Mouse (Mus musculus) kidney, embryonic 15.5 days (tissue): ENCODE data around the gene Fam193b. TPM values are rescaled to one million over a fixed set of nuclear protein-coding genes. Genes with fewer than 3 reads are reported as not detected.

Source experiments
- ATAC-seq: fragments of 200-750 bp; cut with Nextera tagmentation; replicated peaks from 2 replicates; pipeline ENCODE4 v1.8.0; 2017; ENCODE audit warnings: moderate TSS enrichment; ENCODE audit not compliant: low FRiP score
- H3K27ac ChIP-seq: fragments of 300-500 bp; sonication (generic); 2 replicates; pipeline ENCODE4 v1.5.1; 2015; ENCODE audit warnings: mild to moderate bottlenecking, inconsistent platforms
- H3K27me3 ChIP-seq: fragments of 300-500 bp; sonication (generic); 2 replicates; pipeline ENCODE4 v1.6.1; 2015; ENCODE audit warnings: inconsistent platforms
- H3K36me3 ChIP-seq: fragments of 300-500 bp; sonication (generic); 2 replicates; pipeline ENCODE4 v1.6.1; 2015; ENCODE audit warnings: inconsistent platforms
- H3K4me1 ChIP-seq: fragments of 300-500 bp; sonication (generic); 2 replicates; pipeline ENCODE4 v1.6.1; 2015; ENCODE audit warnings: inconsistent platforms
- H3K4me2 ChIP-seq: fragments of 300-500 bp; sonication (generic); 2 replicates; pipeline ENCODE4 v1.6.1; 2015; ENCODE audit warnings: moderate library complexity, mild to moderate bottlenecking, inconsistent platforms
- H3K4me3 ChIP-seq: fragments of 300-500 bp; sonication (generic); replicated peaks from 2 replicates; pipeline ENCODE4 v1.5.1; 2015; ENCODE audit warnings: mild to moderate bottlenecking, inconsistent platforms
- H3K9ac ChIP-seq: fragments of 300-500 bp; sonication (generic); 2 replicates; pipeline ENCODE4 v1.6.1; 2015; ENCODE audit warnings: mild to moderate bottlenecking, inconsistent platforms
- H3K9me3 ChIP-seq: fragments of 300-500 bp; sonication (generic); replicated peaks from 2 replicates; pipeline ENCODE4 v1.6.1; 2016; ENCODE audit warnings: inconsistent platforms
- WGBS: fragments of 180-500 bp; shearing (Covaris S2); methylation state at CpG from one replicate; pipeline ENCODE4 v1.1.7; 2015; ENCODE audit warnings: mixed read lengths; 5-methylcytosine and 5-hydroxymethylcytosine counted together
- polyA plus RNA-seq: library from polyadenylated mRNA; unstranded; fragments of >200 nt; fragmentation: Nextera tagmentation; extraction: Ambion mirVana; gene quantifications from 2 replicates; pipeline ENCODE4 v1.2.1, GENCODE M21; 2015

Gene Fam193b
- 35.1 and 43.2 TPM in 2 replicates for polyA plus RNA-seq

DNA sequence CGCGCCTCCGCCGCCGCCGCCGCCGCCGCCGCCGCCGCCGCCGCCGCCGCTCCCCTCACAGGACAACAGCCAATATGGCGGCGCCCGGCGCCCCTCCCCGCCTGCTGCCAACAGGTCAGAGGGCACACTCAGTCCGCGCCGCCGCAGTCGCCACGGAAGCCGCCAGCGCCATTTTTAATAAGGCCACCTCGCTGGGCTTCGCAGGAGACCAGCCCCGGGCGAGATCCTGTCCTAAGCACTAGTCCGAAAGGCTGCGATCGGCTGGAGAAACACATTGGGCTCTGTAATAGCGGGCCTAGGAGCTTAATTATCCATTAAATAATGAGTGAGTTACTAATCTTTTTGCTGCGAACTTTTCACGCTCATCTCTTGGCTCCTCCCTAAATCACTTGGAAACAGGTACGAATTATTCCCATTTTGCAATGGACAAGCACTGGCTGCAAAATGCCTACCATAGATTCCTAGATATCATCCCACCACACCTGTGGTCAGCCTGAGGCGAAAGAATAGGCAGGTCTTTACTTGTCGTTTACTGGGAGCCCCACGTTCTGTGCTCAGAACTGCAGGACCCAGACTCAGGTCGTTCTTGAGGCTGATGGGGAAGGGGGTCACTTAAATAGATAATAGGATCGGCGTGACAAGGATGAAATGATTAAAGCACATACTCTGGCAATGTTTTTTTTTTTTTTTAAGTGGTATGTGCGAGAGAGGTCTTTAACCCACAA lies at the start of gene Fam193b:
Fam193b (minus strand) TSS at position 94 of the 725 bp plus-strand sequence.
- Histone ChIP-seq H3K9ac (peak within 1 kb of the TSS; percentile 97), H3K36me3 (peaks cover 23% of the 10 kb centered on the region), H3K4me2 (peak within 1 kb of the TSS; percentile 93), H3K27me3 (no peaks in the 10 kb centered on the region), H3K4me1 (peaks cover 18% of the 10 kb centered on the region), H3K4me3 (peak within 1 kb of the TSS; percentile 97), H3K9me3 (no peaks in the 10 kb centered on the region), H3K27ac (peak within 1 kb of the TSS; percentile 94)
- ATAC-seq = peak; percentile 89
- WGBS = 2% methylated on average over 47 of the region's 47 CpGs

DNA sequence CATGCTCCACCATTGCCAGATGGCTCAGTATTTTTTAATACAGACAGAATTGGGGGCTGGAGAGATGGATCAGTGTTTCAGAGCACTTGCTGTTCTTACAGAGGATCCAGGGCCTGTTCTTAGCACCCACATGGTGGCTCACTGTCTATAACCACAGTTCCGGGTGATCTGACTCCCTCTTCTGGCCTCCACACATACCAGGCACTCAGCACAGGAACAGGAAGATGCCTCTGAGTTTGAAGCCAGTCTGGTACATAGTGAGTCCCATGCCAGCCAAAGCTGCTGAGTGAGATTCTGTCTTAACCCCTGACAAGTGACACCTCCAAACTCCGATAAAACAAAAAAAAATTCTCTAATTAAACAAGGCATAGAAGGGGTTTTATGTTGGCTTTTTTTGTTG lies 49.4 kb upstream of the Fam193b start:
- Histone ChIP-seq H3K4me1 (peaks cover 21% of the 10 kb centered on the region), H3K36me3 (peaks cover 7% of the 10 kb centered on the region), H3K27me3 (no peaks in the 10 kb centered on the region), H3K9me3 (0 out of 2 replicates have a peak, but pooled peaks cover 3% of the 10 kb centered on the region), H3K9ac (no peak overlapping the region), H3K27ac (no peak overlapping the region), H3K4me2 (no peak overlapping the region), H3K4me3 (no peak overlapping the region)
- ATAC-seq = no peak
- WGBS = 73% methylated on average over 2 of the region's 2 CpGs

DNA sequence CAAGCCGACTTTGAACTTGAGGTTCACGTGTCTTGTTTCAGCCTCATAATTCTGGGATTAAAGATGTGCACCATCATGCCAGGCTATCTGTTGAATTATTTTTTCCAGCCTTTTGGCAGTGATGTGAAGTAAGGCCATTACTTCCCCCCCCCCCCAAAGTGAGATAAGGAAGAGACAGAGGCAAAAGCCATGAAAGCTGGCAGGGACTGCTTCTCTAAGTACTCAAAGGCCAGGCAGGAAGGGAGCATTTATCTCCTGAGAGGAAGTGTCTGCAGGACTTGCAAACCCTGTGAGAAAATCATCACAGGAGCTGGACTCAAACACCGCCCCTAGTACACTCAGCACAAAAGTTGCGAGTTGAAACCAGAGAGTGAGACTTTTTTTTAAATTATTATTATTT lies 48.4 kb upstream of the Fam193b start:
- Histone ChIP-seq H3K4me1 (peaks cover 15% of the 10 kb centered on the region), H3K27me3 (no peaks in the 10 kb centered on the region), H3K27ac (no peak overlapping the region), H3K4me2 (no peak overlapping the region), H3K9ac (no peak overlapping the region), H3K9me3 (0 out of 2 replicates have a peak, but pooled peaks cover 3% of the 10 kb centered on the region), H3K4me3 (no peak overlapping the region), H3K36me3 (no peaks in the 10 kb centered on the region)
- ATAC-seq = no peak
- 92% methylated on average over 4 of the region's 4 CpGs for WGBS

DNA sequence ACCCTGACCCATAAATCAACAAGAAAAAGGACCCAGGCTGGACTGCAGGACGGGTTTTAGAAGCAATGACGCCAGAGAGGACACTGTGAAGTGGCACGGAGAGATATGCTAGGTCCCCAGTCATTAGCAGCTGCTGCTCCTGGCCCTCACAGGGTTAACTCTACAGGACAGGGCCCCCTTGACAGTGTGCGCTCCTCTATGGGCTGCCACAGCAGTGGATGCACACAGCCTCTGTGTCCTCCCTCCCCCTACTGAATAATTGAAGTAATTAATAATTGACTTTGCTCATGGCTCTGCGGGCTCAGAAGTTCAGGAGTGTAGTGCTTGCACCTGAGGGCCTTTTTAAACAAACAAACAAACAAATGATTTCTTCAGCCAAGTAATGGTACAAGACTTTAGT lies 42.6 kb upstream of the Fam193b start:
- Histone ChIP-seq H3K4me1 (0 out of 2 replicates have a peak, but pooled peaks cover 5% of the 10 kb centered on the region), H3K36me3 (peaks cover 24% of the 10 kb centered on the region), H3K4me3 (no peak overlapping the region), H3K9ac (no peak overlapping the region), H3K9me3 (0 out of 2 replicates have a peak, but pooled peaks cover 3% of the 10 kb centered on the region), H3K4me2 (no peak overlapping the region), H3K27ac (no peak overlapping the region), H3K27me3 (no peaks in the 10 kb centered on the region)
- 0 out of 2 replicates have a peak, but pooled peaks have one; percentile 29 for ATAC-seq
- WGBS = 36% methylated on average over 5 of the region's 5 CpGs

DNA sequence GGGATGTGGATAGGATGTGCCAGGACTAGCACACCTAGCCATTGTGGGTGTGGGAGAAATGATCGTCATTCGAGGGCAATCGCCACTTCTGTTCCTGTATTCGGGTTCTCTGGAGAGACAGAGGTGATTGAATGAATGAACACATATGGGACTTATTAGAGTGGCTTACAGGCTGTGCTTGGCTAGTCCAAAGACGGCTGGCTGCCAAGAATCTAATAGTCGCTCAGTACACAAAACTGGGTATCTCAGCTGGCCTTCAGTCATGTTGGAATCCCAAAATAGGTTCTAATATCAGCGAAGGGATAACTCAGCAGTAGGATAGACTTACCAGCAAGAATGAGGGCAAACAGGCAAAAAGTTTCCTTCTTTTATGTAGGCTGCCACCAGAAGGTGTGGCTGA lies 41.1 kb upstream of the Fam193b start:
- no peak overlapping the region for H3K4me3 ChIP-seq
- peaks cover 38% of the 10 kb centered on the region for H3K36me3 ChIP-seq
- ATAC-seq = no peak
- no peak overlapping the region for H3K4me2 ChIP-seq
- H3K27ac ChIP-seq = no peak overlapping the region
- no peaks in the 10 kb centered on the region for H3K27me3 ChIP-seq
- 87% methylated on average over 7 of the region's 7 CpGs for WGBS
- H3K9ac ChIP-seq = no peak overlapping the region
- H3K9me3 ChIP-seq = no peaks in the 10 kb centered on the region
- H3K4me1 ChIP-seq = 0 out of 2 replicates have a peak, but pooled peaks cover 5% of the 10 kb centered on the region

DNA sequence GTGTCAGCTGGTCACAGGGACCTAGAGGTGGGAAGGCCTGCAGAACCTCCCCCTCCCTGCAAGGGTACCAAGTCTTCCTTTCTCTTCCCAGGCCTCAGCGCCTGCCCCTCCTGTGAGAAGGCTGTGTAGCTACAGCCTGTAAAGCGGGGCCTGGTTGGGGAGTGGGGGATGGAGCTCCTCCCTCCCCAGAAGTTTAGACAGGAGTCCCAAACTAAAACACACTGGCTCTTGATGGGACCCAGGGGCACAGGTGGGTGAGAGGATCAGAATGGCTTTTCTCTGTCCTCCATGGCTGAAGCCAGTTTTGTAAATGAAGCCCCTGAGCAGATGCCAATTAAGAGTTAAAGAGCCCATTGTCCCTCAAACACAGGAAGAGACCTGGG lies 36.7 kb upstream of the Fam193b start:
- Histone ChIP-seq H3K27me3 (no peaks in the 10 kb centered on the region), H3K27ac (no peak overlapping the region), H3K4me2 (no peak overlapping the region), H3K4me3 (no peak overlapping the region), H3K9ac (no peak overlapping the region), H3K9me3 (no peaks in the 10 kb centered on the region), H3K4me1 (no peaks in the 10 kb centered on the region), H3K36me3 (peaks cover 68% of the 10 kb centered on the region)
- 100% methylated on average over 2 of the region's 2 CpGs for WGBS
- no peak for ATAC-seq

DNA sequence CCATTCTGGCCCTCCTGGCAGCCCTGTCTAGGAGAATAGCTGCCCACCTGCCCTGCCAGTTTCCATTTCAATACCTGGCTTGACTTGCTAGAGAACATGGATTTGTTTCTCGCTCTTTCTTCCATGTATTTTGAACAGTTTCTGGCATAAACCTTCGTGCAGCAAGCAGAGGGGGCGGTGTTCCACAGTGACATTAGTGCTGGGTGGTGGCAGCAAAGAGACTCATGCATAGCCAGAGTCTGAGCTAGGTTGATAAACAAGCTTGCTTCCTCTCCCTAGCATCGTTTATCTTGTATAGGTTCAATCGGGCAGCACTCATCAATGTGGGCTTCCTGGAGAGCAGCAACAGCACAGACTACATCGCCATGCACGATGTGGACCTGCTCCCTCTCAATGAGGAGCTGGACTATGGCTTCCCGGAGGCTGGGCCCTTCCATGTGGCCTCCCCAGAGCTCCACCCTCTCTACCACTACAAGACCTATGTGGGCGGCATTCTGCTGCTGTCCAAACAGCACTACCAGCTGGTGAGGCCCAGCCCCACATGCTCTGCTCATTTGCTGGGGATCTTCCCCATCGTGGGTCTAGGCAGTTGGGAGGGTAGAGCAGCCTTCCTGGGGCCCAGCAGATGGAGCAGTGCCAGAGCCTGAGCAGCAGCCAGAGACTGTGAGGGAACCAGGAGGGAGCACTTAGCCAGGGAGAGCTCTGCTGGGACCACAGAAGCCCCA lies 36.1 kb upstream of the Fam193b start:
- Histone ChIP-seq H3K4me2 (no peak overlapping the region), H3K27ac (no peak overlapping the region), H3K4me3 (no peak overlapping the region), H3K9ac (no peak overlapping the region), H3K36me3 (peaks cover 68% of the 10 kb centered on the region), H3K9me3 (no peaks in the 10 kb centered on the region), H3K4me1 (no peaks in the 10 kb centered on the region), H3K27me3 (no peaks in the 10 kb centered on the region)
- WGBS = 83% methylated on average over 10 of the region's 10 CpGs
- ATAC-seq = no peak

DNA sequence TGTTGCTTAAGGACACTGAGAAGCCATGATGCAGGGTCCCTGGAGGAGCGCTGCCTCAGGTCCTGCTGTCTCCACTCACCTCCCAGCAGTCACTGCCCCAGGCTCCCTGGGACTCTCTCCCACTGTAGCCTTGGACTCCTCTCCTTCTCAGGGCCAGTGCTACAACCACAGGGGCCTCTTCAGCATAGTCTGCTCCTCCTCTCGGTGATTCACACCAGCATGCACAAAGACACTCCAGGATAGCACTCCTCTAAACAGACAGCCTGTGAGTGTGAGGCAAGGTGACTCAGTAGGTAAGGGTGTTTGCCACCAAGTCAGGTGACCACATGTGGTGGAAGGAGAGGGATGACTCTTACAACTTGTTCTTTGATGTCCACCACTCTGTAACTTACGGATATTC lies 33.7 kb upstream of the Fam193b start:
- H3K4me1 ChIP-seq = peaks cover 12% of the 10 kb centered on the region
- no peak for ATAC-seq
- H3K4me2 ChIP-seq = no peak overlapping the region
- peaks cover 55% of the 10 kb centered on the region for H3K36me3 ChIP-seq
- WGBS = 92% methylated on average over 3 of the region's 3 CpGs
- no peak overlapping the region for H3K4me3 ChIP-seq
- no peaks in the 10 kb centered on the region for H3K27me3 ChIP-seq
- H3K9me3 ChIP-seq = no peaks in the 10 kb centered on the region
- no peak overlapping the region for H3K27ac ChIP-seq
- no peak overlapping the region for H3K9ac ChIP-seq

DNA sequence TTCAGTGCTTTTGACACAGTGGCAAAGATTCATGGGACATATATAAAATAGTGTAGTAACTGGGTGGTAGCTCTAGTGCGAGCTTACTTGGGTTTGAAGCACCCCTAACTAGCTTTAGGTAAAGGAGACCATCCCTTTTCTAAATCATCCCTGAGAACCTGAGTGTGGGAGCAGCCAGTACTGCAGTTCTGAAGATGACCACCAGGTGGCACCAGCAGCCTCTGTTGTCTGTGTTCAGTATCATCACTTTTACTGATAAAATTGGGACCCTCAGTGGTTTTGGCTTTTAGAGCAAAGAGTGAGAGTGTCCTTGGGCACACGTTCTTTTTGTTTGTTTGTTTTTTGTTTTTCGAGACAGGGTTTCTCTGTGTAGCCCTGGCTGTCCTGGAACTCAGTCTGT lies 30.7 kb upstream of the Fam193b start:
- no peak for ATAC-seq
- Histone ChIP-seq H3K27ac (no peak overlapping the region), H3K9ac (no peak overlapping the region), H3K4me2 (no peak overlapping the region), H3K4me3 (no peak overlapping the region), H3K4me1 (peaks cover 18% of the 10 kb centered on the region), H3K9me3 (no peaks in the 10 kb centered on the region), H3K36me3 (peaks cover 45% of the 10 kb centered on the region), H3K27me3 (no peaks in the 10 kb centered on the region)
- 2% methylated on average over 3 of the region's 3 CpGs for WGBS

DNA sequence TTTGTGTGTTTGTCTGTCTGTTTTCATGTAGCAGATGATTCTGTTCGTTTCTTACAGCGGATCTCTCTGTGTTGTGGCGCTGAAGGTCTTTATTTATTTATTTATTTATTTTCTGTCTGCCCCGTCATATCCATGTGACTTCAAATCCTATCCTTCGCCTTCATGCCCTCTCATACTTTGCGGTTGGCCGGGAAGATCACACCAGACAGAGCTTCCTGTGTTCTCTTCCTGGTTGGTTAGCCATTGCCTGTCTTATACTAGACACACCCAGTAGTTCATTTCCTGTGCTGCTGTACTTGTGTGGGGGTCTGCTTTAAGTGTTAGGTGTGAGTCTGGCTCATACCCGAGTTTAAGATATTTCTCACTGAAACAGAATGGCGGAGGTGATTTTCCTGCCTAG lies 29.7 kb upstream of the Fam193b start:
- Histone ChIP-seq H3K4me2 (peak overlapping the region; percentile 70), H3K4me1 (peaks cover 18% of the 10 kb centered on the region), H3K4me3 (peak overlapping the region; percentile 83), H3K9ac (peak overlapping the region; percentile 88), H3K27ac (no peak overlapping the region), H3K27me3 (no peaks in the 10 kb centered on the region), H3K9me3 (no peaks in the 10 kb centered on the region), H3K36me3 (peaks cover 46% of the 10 kb centered on the region)
- WGBS = 15% methylated on average over 9 of the region's 9 CpGs
- no peak for ATAC-seq

DNA sequence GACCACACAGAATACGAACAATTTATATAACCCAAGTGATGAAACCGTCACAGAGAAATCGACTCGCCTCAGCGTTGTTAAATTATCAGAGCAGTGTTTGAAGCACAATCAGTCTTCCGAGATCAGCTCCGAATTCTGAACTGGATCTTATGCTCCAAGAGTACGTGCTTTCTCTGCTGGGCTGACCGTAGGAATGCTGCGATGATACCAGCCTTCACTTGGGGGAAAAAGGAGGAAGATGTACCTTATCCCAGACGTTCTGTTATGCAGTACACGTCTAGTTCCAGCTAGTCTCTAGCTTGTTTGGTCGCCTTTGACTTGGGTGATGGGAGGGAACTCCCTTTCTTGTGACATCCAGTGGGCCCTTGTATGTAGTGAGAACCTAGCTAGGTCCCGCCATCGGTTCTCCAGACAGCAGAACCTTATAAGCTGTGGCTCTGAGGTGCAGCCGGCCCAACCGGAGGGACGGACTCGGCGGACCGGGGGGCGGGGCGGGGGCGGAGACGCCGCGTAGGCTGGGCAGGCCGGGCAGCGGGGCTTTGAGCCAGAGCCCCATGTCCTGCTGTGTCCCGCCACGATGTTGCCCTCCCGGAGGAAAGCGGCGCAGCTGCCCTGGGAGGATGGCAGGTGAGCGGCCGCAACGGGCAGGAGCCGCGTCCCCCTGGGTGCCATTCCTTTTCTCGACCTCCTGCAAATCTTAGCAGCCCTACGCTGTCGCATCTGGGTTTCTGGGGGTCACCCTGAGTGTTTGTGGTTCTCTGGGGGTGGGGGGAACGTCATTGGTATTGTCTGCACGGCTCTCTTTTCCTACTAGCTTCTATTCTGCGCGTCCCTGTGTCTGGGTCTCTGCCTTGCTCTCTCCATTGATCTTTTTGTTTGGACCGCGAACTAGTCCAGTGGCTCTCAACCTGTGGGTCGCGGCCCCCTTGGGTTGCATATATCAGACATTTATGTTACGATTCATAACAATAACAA lies 28.9 kb upstream of the Fam193b start, which contains the start of gene B4galt7:
B4galt7 (plus strand) TSS at position 331 of the 975 bp plus-strand sequence.
- Histone ChIP-seq H3K27me3 (no peaks in the 10 kb centered on the region), H3K36me3 (peaks cover 50% of the 10 kb centered on the region), H3K9me3 (no peaks in the 10 kb centered on the region), H3K27ac (peak within 1 kb of the TSS; percentile 49; the same call in 1 of the 2 replicates), H3K4me3 (peak within 1 kb of the TSS; percentile 83), H3K4me2 (peak within 1 kb of the TSS; percentile 70), H3K9ac (peak within 1 kb of the TSS; percentile 88), H3K4me1 (peaks cover 18% of the 10 kb centered on the region)
- peak; percentile 93 for ATAC-seq
- WGBS = 11% methylated on average over 47 of the region's 51 CpGs
